Mouse (Mus musculus) urinary bladder, adult 2 months (tissue): ENCODE measurements around the gene Psmd4. TPM values are rescaled to one million over a fixed set of nuclear protein-coding genes. Genes with fewer than 3 reads are reported as not detected.
"Not testable (repeated sequence)": the region's sequence is repeated elsewhere in the genome, so short reads cannot be mapped to it uniquely, and the experiment has no call there.

ENCODE experiments used
- DNase-seq: peaks from one replicate; pipeline ENCODE4 v3.0.0; 2022; ENCODE audit warnings: low spot score
- polyA plus RNA-seq: library from polyadenylated mRNA; depleted of rRNA; stranded (reverse); fragments of >200 nt; gene quantifications from 2 replicates; pipeline ENCODE4 v1.2.3, GENCODE M21; 2012

Gene Psmd4
- polyA plus RNA-seq, 1 experiment, result 195 TPM

DNA sequence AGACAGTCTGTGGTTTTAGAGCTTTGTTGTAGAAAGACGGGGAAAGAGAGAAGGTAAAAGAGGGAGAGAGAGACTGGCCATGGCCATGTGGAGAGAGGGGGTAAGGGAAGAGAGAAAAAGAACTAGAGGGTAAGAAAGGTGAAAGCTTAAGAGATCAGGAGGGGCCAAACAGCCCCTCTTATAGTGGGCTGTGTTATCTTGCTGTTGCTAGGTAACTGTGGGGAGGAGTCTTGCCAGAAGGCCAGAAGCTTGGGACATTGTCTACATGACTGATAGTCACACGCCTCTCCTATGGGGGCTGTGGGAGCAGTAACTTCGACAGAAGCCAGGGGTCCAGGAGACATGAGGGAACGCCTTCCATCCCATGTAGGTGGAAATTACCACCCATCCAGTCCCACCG, 17.2 kb downstream of the Psmd4 start:
- no peak for DNase-seq

DNA sequence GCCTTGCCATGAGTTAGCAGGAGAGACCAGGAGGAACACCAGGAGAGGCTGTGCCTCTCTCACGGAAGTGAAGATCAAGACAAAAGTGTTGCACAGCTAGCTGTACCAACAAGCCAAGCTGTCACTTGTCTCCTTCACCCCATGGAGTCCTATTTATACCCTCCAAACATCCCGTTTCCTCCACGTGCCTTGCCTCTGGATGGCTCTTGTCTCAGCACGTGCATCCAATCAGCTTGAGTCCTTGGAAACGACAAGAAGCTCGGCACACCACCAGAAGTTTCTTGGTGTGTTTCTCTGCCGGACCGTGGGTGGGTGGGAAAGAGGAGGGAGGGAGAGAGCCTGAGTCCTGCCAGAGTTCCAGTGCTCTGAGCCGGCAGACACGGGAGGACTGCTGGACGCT, 17.9 kb downstream of the Psmd4 start:
- no peak for DNase-seq

DNA sequence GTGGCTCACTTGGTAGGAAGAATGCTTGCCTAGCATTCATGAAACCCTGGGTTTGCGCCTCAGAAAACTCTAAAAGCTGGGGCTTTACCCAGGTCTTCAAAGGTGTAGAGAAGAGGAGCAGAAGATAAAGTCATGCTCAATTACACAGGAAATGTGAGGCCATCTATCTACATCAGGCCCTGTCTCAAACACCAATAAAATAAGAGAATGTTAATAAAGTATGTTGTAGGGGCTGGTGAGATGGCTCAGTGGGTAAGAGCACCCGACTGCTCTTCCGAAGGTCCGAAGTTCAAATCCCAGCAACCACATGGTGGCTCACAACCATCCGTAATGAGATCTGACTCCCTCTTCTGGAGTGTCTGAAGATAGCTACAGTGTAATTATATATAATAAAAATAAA, 21.5 kb downstream of the Psmd4 start:
- not testable (repeated sequence) for DNase-seq

DNA sequence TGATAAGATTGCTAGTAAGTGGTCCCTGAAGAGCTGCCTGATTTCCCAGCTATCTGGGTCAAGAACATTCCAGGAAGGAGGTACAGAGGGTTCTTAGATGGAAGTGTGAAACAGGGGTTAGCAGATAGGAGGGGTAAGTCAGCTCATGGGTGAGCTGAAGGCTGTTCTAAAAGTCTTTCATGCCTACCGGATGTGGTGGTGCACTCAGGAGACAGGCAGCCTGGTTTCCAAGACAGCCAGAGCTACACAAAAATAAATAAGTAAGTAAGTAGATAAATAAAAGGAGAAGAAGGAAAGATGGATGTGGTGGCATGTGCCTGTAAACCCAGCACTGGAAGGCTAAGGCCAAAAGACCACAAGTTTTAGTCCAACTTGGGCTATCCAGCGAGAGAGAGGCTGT, 23.7 kb downstream of the Psmd4 start:
- no peak for DNase-seq

DNA sequence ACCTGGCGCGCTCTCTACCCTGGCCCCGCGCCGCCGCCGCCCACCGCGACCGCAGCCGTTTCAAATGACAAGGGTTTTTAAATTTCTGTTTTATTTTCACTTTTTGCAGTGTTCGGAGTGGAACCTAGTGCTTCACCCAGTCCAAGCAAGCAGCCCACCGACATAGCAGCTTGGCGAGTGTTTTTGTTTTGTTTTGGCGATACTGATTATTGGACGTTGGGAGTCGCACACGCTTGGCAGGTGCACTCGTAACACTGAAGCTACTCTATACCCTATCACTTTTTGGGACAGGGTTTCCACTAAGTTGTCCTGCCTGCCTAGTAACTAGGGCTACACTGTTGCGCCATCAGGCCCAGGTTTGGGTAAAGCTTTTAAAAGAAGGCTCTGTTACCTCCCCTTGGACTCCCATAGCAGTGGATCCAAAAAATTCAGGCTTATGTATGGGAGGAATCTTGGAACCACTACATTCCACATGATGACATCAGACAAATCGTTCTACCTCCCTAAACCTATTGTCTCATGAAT, 25.8 kb downstream of the Psmd4 start:
- no peak for DNase-seq

DNA sequence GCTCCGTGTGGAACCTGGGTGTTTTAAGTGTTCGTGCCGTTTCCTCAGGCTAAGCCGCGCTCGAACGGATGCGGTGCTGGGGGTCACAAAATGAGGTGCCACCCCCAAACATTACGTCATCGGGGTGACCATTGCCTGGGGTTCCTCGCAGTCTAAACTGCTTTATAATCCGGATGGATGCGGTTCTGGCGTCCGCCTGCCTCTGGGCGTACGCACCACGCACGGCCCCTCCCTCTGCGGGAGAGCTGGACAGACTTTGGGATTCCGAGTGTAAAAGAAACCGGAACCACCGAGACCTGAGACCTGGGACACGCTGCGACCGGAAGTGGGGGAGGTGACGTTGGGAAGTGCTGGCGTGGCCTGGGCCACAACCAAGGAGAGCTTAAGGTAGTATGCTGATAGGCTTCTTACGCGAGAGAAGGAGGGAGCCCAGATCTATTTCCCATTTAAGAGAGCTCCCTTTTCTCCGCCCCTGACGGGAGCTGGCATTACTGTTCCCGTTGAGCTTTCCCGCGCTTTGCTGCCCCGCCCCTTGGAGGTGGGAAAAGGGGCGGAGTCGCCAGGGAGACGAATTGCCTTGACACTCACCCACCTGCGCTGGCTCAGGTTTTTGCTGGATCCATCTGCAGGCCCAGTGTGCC, 26.4 kb downstream of the Psmd4 start:
- peak; percentile 86 for DNase-seq

DNA sequence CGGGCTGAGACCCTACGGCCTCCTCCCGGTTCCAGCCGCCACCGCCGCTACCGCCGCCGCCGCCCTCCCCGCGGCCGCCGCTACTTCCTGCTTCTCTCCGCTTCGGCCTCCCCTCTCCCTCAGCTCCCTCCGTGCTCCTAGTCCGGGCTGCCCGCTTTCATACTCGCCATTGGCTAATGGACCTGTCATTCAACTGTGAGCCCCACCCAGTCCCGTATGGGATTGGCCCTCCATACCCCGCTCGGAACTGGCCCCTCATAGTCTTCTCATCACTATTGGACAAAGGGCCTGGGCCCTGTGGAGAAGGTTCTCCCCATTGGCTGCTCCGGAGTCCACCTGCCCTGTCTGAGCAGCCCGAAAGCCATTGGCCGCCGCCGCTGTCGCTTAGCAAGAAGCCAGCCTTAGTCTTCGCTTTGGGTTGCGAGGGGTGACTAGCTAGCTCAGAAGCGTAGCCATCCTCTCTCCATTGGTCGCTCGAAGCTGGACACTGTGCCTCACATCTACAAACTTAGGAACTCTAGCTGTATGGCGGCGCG, 27.0 kb downstream of the Psmd4 start, which contains the start of gene Zfp687:
TSS of gene Zfp687 (minus strand) at position 112 of the 536 bp plus-strand sequence.
- DNase-seq, result peak; percentile 96

DNA sequence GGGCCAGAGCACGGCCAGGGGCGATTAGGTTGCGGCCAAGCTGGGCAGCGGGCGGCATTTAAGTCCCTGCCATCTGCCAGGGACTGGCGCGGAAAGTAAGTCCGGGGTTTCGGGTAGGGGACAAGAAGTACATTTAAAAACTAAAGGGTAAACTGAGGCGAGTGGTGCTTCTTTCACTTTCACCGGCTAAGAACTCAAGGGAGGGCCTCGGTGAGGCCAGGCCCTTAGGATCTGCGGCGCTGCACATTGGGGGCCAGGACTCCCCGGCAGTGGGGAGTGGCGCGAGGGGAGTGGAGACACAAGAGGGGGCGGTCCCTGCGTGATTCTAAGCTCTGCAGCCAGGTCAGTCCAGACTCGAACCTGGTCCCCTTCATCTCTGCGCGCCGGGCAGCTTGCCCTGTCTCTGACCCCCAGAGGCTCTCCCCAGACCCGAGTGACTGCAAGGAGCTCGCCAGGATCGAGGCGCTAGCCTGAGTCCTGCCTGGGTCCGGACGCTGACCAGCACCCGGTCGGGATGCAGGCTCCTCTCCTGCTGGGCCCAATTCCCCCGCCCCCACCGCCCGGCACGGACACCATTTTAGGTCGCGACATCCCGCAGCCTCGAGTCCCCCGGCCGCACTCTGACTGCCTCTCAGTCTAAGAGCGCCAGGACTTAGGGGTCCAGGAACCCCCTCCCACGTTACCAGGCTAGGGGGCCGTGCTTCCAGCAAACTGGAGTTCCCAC, 27.8 kb downstream of the Psmd4 start:
- DNase-seq, result no peak

DNA sequence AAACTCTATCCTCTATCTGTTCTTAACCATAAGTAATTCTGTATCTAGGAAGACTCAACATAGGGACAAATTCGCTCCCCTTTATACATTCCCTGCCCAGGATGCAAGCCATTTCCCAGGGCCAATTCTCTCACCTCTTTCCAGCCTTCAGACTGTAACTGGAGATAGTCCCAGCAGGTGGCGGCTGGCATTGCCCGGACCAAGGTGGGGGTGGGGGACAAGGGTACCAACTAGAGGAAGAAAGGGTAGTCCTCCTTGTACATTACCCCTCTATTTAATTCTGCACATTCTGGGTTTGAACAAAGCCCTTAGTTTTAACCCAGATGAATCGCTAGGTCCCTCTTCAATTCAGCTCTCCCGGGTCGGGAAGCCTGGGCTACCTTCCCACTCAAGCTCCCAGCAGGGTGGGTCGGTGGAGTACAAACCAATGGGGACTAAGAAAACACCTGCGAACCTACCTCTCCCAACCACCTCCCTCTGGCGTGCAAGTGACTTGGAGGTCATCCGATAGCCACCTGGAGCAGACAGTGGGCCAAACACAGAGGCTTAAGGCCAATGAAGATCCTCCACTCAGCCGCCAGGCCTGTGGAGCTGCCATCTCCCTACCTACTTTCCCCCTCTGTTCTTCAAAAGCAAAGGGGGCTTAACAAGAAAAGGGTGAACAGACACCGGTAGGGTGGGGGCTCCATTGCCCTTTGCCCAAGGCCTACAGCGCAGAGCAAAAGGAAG, 28.6 kb downstream of the Psmd4 start:
- no peak for DNase-seq

DNA sequence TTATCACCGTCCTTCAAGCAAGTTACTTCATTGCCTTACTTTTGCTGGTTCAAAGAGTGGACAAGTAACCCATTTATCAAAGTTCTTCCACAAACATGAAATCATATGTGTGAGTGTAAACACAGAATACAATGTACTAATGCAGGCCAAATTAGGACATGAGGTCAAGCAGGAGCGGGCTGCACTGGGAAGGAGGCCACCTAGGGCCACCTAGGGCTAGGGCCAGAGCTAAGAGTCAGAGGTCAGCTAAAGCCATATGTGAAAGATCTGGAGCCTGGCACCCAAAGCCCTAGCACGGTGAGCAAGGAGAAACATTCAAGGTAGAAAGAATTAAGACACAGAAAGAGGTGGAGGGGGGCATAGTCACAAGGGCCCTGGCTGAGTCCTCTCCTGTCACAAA, 29.4 kb downstream of the Psmd4 start:
- no peak for DNase-seq

DNA sequence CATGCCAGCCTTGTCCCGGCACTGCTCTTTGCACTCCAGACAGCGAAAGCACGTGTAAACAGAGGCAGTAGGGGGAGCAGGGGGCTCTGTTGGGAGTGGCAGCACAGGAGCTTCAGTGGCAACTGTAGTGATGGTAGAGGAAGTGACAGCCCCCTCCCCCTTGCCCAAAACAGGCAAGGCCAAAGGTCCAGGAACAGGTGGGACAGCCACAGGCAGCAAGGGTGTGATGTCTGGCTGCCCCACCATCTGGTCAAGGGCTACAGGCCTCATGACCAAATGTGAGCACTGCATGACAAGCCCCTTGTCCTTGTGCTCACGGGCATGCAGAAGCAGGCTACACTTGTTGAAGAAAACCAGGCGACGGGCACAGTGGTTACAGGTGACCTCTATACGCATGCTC, 32.0 kb downstream of the Psmd4 start:
- DNase-seq, result no peak

DNA sequence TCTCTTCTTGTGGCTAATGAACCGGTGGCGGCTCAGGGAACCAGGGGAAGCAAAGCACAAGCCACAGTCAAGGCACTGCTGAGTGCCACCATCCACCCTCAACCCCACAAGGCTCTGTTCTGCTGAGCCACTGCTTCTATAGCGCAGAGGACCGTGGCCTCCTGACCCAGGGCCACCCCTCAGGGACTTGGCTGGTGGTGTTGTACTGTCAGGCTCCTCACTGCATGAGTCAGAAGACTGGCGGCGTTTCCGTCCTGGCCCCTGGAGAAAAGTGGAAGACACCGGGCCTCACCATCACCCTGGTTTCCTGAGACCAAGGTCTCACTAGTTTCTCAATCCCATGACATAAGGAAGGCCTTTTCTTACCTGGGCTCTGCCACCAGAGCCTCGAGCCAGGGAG, 34.7 kb downstream of the Psmd4 start:
- no peak for DNase-seq

DNA sequence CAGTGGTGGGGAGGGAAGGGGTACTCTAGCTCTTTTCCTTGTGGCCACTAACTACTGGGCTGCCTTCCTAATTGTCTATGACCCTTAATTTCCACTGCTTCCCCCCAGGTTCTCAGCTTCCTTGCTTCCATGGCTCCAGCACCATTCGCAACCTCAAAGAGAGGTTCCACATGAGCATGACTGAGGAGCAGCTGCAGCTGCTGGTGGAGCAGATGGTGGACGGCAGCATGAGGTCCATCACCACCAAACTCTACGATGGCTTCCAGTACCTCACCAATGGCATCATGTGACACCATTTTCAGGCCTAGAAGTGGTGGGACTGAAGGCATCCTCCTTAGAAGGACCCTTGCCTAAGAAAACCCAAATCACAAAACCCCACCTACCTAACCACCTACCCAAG, 36.8 kb downstream of the Psmd4 start:
- no peak for DNase-seq

DNA sequence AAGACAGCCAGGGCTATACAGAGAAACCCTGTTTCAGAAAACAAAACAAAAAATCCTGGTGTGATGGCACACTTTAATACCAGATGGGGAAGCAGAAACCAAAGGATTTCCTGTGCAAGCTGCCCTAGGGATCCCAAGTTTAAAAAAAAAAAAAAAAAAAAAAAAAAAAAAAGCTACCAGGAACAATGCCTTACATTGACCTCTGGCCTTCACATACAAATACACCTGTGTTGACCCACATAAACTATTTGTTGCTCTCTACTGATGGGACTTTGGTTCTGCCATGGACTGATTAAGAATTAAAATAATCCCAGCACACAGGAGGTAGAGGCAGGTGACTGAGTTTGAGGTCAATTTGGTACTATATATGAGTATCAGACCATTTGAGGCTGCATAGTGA, 39.1 kb downstream of the Psmd4 start:
- DNase-seq, result no peak

DNA sequence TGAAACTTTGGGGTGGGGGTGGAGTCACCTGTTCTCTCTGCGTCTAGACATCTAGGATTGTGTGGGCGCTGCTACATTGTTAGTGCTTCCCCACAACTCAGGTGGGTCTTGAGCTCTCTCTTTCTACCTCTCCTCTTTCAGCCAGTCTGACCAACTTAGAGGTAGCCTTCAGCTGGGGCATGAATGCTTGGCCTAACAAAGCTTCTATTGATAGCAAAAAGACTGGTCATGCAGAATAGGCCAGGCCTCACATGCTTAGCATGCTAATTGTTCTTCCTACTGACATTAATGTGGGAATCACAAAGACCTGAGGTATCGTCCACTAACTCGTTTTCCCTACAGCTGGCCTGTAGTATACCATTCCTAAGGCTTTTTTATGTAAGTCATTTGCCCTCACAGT, 39.8 kb downstream of the Psmd4 start:
- DNase-seq, result no peak

DNA sequence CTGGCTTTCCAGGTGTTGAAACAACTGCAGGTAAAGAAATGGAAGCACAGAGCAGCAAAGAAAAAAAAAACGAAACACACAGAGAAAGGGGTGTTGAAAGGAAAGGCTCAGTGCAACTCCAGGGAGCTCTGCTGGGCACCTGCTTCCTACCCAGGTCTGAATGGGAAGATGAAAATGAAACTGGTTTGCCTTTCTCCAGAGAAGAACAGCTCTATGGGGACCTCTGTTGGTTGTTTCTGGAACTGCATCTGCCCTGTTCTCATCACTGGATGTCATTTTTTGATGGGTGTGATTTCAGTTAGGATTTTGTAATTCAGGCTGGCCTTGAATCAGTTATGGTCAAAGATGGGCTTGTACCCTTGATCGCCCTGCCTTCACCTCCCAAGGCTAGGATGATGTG, 45.5 kb downstream of the Psmd4 start:
- DNase-seq, result no peak

DNA sequence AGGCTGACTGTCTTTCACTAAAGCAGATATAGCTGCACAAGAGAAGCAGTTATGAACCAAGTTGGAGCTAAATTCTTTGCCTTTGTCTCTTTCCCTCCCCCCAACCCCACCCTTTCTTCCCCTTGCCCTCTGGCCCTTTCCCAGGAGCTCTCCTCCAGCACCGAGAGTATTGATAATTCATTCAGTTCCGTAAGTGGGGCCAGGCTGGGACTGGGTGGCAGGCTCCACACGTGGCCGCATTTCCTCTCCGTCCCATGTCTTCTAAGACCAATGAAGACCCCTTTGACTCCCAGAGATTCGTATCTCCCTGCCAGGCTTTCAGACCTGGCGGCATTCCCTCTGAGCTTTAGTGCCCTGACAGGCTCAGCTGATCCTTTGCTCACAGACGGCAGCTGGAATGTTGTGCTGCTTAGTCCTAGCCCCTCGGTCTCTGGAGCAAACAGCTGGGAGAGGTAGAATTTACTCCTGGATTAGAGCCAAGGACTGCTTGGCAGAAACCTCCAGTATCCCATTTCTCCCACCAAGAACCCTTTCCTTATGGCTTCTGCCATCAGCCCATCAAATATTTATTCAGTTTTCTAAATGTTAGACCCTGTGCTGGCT, 53.2 kb downstream of the Psmd4 start:
- no peak for DNase-seq

DNA sequence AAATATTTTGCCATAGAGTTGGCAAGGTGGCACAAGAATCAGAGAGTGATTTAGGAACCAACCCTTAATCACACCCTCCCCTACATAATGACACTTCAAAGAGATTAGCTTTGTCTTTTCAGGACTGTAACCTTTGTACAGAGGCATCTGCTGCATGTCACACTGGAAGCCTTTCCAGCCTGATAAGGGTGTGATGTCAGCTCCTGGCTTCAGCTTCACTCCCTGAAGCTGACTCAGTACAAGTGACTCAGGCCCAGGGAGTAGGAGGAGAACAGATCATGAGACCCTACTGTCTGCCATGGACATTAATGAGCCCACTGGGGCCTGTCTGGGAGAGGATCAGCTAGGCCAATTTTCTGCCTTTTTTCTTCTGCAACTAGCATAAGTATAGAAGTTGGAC, 54.8 kb downstream of the Psmd4 start:
- DNase-seq, result no peak

DNA sequence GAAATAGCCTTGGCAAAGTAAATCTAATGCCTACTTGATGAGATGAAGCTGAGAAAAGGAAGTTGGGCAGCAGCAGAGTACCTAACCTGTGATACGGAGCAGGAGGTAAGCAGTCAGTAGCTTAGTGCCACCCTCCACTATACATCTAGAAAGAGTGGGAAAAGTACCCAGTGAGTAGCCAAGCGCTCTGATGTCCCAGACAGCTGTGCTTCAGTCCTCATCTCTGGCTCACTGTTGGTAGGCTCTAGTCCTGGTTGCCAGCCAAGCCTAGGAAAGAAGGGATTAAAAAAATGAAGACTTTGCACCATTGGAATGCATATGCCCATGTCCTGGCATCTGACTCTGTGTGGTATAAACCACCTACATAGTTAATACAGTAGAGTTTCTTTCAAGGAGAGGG, 56.9 kb downstream of the Psmd4 start:
- DNase-seq, result no peak

DNA sequence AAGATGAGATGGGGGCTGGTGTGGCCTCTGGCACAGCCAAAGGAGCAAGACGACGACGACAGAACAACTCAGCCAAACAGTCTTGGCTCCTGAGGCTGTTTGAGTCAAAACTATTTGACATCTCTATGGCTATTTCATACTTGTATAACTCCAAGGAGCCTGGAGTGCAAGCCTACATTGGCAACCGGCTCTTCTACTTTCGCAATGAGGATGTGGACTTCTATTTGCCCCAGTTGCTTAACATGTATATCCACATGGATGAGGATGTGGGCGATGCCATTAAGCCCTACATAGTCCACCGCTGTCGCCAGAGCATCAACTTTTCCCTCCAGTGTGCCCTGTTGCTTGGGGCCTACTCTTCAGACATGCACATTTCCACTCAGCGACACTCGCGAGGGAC, 58.1 kb downstream of the Psmd4 start:
- no peak for DNase-seq
